Mouse (Mus musculus) T-helper 2 cell (primary cell): ENCODE measurements around the gene Osm.

Experiments used
- in situ Hi-C: fragments of 300-600 bp; cut with MboI, MseI; formaldehyde crosslinking; loops from one replicate; pipeline ENCODE4 v1.15.1; 2025; ENCODE audit warnings: high pct_unique_total_duplicates

The Osm gene

GRCm38 (mm10) chr11:4267202-4267578, 31.0 kb downstream of the Osm start:
- in situ Hi-C loops: no loop called here

GRCm38 (mm10) chr11:4268500-4268899, 32.3 kb downstream of the Osm start:
- in situ Hi-C loops: no loop called here

- in situ Hi-C loops: no loop called here
Measured at GRCm38 (mm10) chr11:4270744-4271459, 34.7 kb downstream of the Osm start.

GRCm38 (mm10) chr11:4271544-4271943, 35.3 kb downstream of the Osm start:
- in situ Hi-C loops: no loop called here

- in situ Hi-C loops: no loop called here
Measured at GRCm38 (mm10) chr11:4276411-4276861, 40.2 kb downstream of the Osm start.

- in situ Hi-C loops: no loop called here
Measured at GRCm38 (mm10) chr11:4279909-4280308, 43.7 kb downstream of the Osm start.

- in situ Hi-C loops: no loop called here
Measured at GRCm38 (mm10) chr11:4281852-4282251, 45.6 kb downstream of the Osm start.

GRCm38 (mm10) chr11:4283627-4284026, 47.4 kb downstream of the Osm start:
- in situ Hi-C loops: no loop called here

GRCm38 (mm10) chr11:4289280-4289679, 53.1 kb downstream of the Osm start:
- in situ Hi-C loops: no loop called here
